Mouse (Mus musculus) inflammation-experienced regulatory T-cells (primary cell): ENCODE data around the gene Chtf18. TPM values are rescaled to one million over a fixed set of nuclear protein-coding genes. Genes with fewer than 3 reads are reported as not detected.

ENCODE experiments used
- polyA plus RNA-seq, 2 experiments: library from polyadenylated mRNA; unstranded; fragments of 100-300 nt; shearing (Covaris generic); gene quantifications; one replicate each; pipeline ENCODE4 v1.2.1; 2017

Chtf18 gene
- polyA plus RNA-seq, result 10 to 100 TPM in 1 of 2 experiments, 1 to 10 TPM in 1; 3.8 to 12.3 TPM

GRCm38 (mm10) chr17:25727265-25728008 lies at the start of gene Chtf18, which contains the start of gene Rpusd1:
TSS of gene Chtf18 (minus strand) at chr17:25727419.
TSS of gene Rpusd1 (plus strand) at chr17:25727670.

GRCm38 (mm10) chr17:25773549-25774120 lies 46.4 kb upstream of the Chtf18 start, which contains the start of gene Narfl:
TSS of gene Narfl (plus strand) at chr17:25773776.

GRCm38 (mm10) chr17:25754241-25754640 lies 27.0 kb upstream of the Chtf18 start, which contains the start of gene Msln:
TSS of gene Msln (minus strand) at chr17:25754378.

GRCm38 (mm10) chr17:25735745-25736144 lies 8.5 kb upstream of the Chtf18 start, which contains the start of gene Mslnl:
TSS of gene Mslnl (plus strand) at chr17:25736042.

GRCm38 (mm10) chr17:25716711-25717637 lies 10.2 kb downstream of the Chtf18 start, which contains the start of gene Gng13:
TSS of gene Gng13 (plus strand) at chr17:25717171.

Other genes starting within 250 kb of the Chtf18 start
- gene Sstr5, start 230.1 kb downstream of the Chtf18 start, polyA plus RNA-seq, result not detected
- gene Sox8, start 156.7 kb downstream of the Chtf18 start, polyA plus RNA-seq, result 1 to 10 TPM in 1 of 2 experiments, not detected in 1; 1.3 TPM
- gene Lmf1, start 148.3 kb downstream of the Chtf18 start, polyA plus RNA-seq, result 10 to 100 TPM; 23.7 to 34.3 TPM
- gene Gng13, start 10.2 kb downstream of the Chtf18 start, polyA plus RNA-seq, result not detected
- 10 to 100 TPM; 13.9 to 16.7 TPM for gene Rpusd1, start 251 bp upstream of the Chtf18 start, polyA plus RNA-seq
- gene Mslnl, start 8.6 kb upstream of the Chtf18 start, polyA plus RNA-seq, result under 1 TPM in 1 of 2 experiments, not detected in 1; 0.73 TPM
- under 1 TPM in 1 of 2 experiments, not detected in 1; 0.98 TPM for gene Msln, start 27.0 kb upstream of the Chtf18 start, polyA plus RNA-seq
- 10 to 100 TPM; 27.7 to 32.5 TPM for gene Narfl, start 46.4 kb upstream of the Chtf18 start, polyA plus RNA-seq
- gene Haghl, start 58.3 kb upstream of the Chtf18 start, polyA plus RNA-seq, result 10 to 100 TPM; 34.3 to 47.7 TPM
- gene Ccdc78, start 59.2 kb upstream of the Chtf18 start, polyA plus RNA-seq, result 1 to 10 TPM in 1 of 2 experiments, under 1 TPM in 1; 0.89 to 1.4 TPM
- gene Fam173a, start 65.5 kb upstream of the Chtf18 start, polyA plus RNA-seq, result 100 to 1,000 TPM; 231 to 239 TPM
- 1 to 10 TPM in 1 of 2 experiments, not detected in 1; 1.1 TPM for gene AC134908.4, start 68.2 kb upstream of the Chtf18 start, polyA plus RNA-seq
- 10 to 100 TPM; 34.1 to 40.4 TPM for gene Metrn, start 69.7 kb upstream of the Chtf18 start, polyA plus RNA-seq
- gene Fbxl16, start 81.7 kb upstream of the Chtf18 start, polyA plus RNA-seq, result under 1 TPM; 0.16 to 0.60 TPM
- gene Wdr24, start 96.2 kb upstream of the Chtf18 start, polyA plus RNA-seq, result 10 to 100 TPM; 31.4 to 36.3 TPM
- 10 to 100 TPM; 32.9 to 33.5 TPM for gene Jmjd8, start 101.4 kb upstream of the Chtf18 start, polyA plus RNA-seq
- 100 to 1,000 TPM; 170 to 205 TPM for gene Stub1, start 106.0 kb upstream of the Chtf18 start, polyA plus RNA-seq
- 1 to 10 TPM; 1.6 to 1.7 TPM for gene Rhbdl1, start 109.9 kb upstream of the Chtf18 start, polyA plus RNA-seq
- gene Gm20683, start 114.3 kb upstream of the Chtf18 start, polyA plus RNA-seq, result 1 to 10 TPM; 1.4 to 2.6 TPM
- 10 to 100 TPM; 42.2 to 46.5 TPM for gene Rhot2, start 117.4 kb upstream of the Chtf18 start, polyA plus RNA-seq
- 10 to 100 TPM in 1 of 2 experiments, 1 to 10 TPM in 1; 9.2 to 16.3 TPM for gene Wdr90, start 134.1 kb upstream of the Chtf18 start, polyA plus RNA-seq
- gene Mcrip2, start 141.3 kb upstream of the Chtf18 start, polyA plus RNA-seq, result 1 to 10 TPM; 1.1 to 5.7 TPM
- gene Mettl26, start 147.7 kb upstream of the Chtf18 start, polyA plus RNA-seq, result 10 to 100 TPM; 80.3 to 84.0 TPM
- 1 to 10 TPM; 1.4 to 2.0 TPM for gene Wfikkn1, start 153.4 kb upstream of the Chtf18 start, polyA plus RNA-seq
- 10 to 100 TPM; 30.1 to 34.5 TPM for gene Rab40c, start 192.3 kb upstream of the Chtf18 start, polyA plus RNA-seq
- gene Pigq, start 217.5 kb upstream of the Chtf18 start, polyA plus RNA-seq, result 10 to 100 TPM; 50.7 to 66.9 TPM
- gene Nhlrc4, start 217.5 kb upstream of the Chtf18 start, polyA plus RNA-seq, result not detected
- not detected for gene A930017K11Rik, start 225.1 kb upstream of the Chtf18 start, polyA plus RNA-seq